Mouse (Mus musculus) neutrophil, adult 59 days (primary cell): ENCODE measurements around the gene Gm11983. TPM values are rescaled to one million over a fixed set of nuclear protein-coding genes. Genes with fewer than 3 reads are reported as not detected.

ENCODE experiments used
- total RNA-seq, 2 experiments: library from RNA; stranded (reverse); gene quantifications; 1 replicate in 1 of 2; 2 replicates in 1 of 2; pipeline ENCODE4 v1.2.4; 2023

Gene Gm11983
- not detected for total RNA-seq

DNA sequence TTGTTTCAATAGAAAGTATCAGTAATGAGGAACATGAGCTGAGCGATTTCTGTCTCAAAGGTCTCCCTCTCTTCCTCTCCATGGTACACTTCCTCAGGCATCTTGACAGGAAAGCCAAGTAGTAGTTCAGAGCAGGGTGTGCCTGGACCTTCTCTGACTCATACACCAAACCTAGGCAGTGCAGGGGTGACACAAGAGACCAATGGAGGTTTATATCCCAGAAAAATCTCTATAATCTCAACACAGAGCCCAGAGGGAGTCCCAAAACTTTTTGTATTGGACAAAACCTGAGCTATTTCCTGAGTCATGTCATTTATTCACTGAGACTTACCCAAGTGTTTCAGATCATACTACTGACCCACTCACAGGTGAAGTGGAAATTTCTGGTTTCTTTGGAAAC is at the start of gene Gm11983:
Gene Gm11983, minus strand, starts transcription at position 101 of the 400 bp plus-strand sequence.

Other genes starting within 250 kb of the Gm11983 start
- gene Nacad, start 231.6 kb downstream of the Gm11983 start, total RNA-seq, result under 1 TPM; 0.16 to 0.33 TPM
- 10 to 100 TPM; 55.1 to 58.0 TPM for gene Tbrg4, start 211.6 kb downstream of the Gm11983 start, total RNA-seq
- not detected for gene Wap, start 199.0 kb downstream of the Gm11983 start, total RNA-seq
- not detected for gene Ramp3, start 179.1 kb downstream of the Gm11983 start, total RNA-seq
- not detected for gene Adcy1, start 225.8 kb upstream of the Gm11983 start, total RNA-seq